Mouse (Mus musculus): Measurements from ENCODE around the gene Gm42906.

Gm42906 gene

DNA sequence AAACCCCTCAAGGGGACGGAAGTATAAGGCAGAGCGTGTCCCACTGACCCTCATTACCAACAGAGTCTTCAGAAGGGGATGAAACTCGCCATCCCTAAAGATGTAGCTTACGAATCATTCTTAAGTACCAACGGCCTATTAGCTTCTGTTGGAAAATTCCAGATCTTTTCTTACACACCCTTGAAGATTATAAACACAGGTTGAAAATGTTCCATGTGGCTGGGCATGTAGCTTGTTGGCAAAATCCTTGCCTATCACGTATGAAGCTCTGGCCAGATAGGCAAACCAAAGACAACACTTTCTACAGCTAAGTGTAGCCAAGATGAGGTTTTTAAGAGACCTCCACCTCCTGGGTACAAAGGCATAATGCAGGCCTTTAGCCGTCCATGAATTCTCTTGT lies 319.0 kb downstream of the Gm42906 start:
- DNase-seq (ENCODE audit: low spot score in 2 of 2): no peak

DNA sequence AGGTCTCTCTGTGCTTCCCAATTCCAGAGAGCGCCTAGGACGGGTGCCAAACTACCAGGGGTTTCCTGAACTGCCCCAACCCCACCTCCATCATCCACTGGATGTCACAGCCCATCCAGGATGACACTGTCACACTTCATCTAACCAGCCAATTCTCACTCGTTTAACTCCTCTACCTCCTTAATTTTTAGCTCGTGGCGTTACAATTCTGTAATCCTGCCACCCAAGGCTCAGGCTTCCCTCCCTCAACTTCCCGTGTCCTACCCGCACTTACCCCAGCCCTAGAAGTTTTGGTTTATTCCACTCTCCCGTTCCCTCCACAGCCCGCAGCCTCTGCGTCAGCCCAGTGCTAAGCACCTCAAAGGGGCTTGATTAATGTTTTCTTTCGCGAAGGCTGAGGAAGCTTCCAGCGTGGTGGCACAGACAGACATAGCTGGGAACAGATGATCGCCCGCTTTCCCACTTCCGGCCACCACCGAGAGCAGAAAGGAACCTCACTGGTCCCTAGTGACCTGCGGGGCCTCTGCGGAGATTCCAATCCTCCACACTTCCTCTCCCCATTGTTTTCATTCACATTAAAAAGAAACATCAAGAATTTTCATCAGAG lies 319.6 kb downstream of the Gm42906 start:
- DNase-seq (ENCODE audit: low spot score in 2 of 2): no peak

DNA sequence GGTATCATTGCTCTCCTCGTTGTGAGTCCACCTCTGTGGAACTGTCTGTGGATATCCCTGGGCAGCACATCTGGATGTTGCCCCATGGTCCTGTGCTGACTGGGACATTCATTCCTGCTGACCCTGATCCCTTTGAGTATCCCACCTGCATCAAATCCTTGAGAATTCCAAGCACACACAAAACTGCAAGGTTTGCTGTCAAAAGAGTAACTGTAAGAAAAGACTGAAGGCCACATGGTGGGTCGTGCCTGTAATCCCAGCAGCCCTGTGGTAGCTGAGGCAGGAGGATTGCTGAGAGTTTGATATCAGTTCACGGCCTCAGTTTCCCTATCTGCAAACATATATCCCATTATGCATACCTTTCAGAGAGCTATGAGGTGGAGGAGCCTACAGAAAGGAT lies 321.1 kb downstream of the Gm42906 start:
- DNase-seq (ENCODE audit: low spot score in 2 of 2): no peak

DNA sequence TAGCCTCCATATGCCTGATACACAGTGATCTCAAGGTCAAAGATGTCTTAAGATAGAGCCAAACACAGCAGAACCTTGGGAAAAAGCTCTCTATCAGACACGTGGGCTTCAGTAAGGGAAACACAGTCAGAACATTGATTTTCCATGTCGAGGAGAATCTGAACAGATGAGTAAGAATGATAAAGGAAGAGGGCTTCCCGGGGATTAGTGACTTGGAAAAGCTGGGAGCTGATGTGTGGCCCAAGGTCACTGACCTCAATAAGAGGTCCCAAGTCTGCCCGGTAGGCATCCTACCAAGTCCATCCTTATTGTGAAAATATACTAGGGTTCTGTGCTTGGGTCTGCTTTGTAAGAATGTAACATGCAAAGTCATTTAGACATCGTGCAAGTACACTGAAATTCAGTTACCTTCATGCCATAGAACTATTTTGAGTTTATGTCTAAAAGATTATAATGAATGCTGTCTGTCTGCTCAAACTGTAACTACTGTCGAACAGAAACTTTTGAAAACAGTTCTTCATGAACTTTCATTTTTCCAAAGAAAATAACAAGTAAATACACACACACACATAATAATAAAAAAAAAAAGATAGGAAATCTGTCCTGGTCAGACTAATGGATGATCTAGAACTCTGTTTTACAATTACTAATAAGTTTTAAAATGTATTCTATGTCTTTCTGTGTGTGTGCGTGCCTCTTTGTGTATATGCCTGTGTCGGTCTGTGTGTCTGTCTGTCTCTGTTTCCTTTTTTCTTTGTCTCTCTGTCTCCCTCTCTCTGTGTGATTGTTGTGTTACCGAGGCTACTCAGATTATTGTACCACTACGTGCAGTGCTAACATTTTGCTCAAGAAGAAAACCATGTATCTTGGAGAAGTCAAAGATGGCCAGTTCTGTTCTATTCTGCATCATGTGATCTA lies 322.6 kb downstream of the Gm42906 start:
- no peak for DNase-seq (ENCODE audit: low spot score in 2 of 2)

DNA sequence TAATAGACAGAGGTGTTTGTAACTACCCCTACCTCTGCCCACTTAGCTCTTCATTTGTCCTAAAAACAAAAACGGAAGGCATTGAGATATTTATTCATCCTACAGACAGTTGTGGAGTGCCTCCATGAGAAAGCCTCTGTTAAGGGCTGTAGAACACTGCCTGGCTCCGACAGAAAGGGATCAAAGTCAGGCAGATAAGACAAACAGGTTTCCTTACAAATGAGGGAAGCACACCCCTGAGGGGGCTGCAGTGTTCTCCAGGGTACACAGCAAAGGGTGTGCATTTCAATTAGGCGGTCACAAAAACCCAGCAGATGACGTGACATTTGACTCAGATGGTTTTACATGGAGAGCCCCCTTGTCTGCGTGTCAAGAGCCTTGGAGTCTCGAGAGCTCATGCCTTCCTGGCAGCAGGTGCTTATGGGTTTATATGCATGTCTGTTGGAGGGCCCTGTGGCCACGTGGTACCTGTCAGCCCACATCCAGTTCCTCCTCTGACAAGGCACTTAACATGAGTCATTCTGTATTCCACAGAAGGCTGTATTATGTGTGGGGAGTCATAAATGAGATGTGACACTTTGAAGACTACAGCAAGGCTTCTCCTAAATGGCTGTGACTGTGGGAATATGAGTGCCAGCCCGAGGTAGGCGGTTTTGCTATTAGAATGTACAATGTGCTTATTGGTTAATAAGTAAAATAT lies 323.5 kb downstream of the Gm42906 start:
- no peak for DNase-seq (ENCODE audit: low spot score in 2 of 2)

DNA sequence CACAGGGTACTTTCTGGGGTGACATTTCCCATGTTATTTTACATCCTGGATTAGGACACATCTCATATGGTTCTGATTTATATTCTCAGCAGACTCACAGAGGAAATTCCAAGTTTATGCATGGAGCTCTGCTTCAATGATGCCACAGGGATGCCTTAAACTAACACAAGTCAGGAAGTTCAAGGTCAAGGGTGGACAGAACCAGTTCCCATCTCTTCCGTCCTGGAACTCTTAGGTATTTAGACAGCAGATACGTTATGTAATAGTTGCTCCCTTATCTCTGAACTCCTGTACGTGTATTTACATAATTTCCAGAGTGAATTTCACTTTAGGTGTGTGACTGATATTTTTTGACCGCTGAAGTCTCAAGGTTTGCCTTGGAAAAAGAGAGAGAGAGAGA lies 324.7 kb downstream of the Gm42906 start:
- no peak for DNase-seq (ENCODE audit: low spot score in 2 of 2)

DNA sequence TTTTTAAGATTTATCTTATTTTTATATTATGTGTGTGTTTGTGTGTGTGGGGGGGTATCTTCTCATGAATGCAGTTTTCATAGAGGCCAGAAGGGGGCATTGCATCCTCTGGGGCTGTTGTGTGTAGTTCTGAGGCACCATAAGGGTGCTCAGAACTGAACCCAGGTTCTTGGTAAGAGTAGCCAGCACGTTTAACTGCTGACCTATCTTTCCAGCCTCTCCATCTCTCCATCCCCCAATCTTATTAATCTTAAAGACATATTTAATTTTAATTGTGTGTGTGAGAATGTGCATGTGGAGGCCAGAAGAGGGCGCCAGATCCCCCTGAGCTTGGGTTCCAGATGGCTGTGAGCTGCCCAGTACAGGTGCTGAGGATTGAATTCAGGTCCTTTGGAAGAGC lies 325.7 kb downstream of the Gm42906 start:
- DNase-seq (ENCODE audit: low spot score in 2 of 2): no peak

DNA sequence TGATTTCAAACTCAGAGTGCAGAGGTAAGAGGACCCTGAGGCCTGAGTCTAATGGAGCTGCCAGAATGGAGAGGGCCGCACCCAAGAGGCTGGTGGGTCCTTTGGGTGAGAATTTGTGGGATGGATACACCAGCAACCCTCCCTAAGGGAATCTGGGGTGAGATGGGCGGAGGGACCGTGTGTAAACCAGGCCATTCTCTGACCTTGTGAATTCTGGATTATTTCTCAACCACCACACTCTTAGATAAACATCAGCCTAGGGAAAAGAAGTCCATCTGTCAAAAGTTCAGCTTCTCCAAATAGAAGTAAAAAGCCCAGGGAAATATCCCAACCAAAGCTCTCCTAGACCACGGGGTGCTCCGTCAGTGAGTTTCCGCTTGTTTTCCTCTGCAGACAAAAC lies 332.0 kb downstream of the Gm42906 start:
- peak in 1 of 2 experiments; percentile 27 for DNase-seq (ENCODE audit: low spot score in 2 of 2)

DNA sequence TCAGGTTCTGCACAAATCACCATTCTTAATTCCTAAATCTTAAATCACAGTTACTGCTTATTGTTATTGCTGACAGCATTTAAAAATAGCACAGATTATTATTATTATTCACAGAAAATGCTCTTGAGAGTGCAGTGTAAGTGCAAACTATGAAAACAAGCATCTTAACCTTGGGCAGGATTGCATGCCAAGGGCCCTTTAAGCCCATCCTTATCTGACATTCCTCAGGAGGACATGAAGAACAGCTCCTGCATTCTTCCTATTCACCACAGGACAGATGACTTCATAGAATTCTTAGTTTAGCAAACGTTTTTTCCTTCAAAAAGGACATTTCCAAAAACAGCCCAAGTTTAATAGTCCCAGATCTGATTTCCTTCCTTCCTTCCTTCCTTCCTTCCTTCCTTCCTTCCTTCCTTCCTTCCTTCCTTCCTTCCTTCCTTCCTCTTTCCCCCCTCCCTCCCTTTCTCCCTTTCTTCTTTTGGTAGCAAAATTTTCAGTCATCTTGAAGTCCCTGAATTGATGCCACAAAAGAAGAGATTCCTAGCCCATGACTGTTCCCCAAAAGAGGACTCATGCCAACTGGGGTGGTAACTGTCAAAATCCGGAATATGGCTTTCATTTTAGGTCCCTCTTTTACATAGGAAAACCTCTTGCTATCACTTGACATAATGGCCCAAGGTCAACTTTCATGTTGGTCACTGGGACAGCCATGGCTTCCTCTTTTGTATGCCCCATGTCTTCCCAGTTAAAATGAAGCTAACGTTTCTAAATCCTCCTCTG lies 334.9 kb downstream of the Gm42906 start:
- no peak for DNase-seq (ENCODE audit: low spot score in 2 of 2)

DNA sequence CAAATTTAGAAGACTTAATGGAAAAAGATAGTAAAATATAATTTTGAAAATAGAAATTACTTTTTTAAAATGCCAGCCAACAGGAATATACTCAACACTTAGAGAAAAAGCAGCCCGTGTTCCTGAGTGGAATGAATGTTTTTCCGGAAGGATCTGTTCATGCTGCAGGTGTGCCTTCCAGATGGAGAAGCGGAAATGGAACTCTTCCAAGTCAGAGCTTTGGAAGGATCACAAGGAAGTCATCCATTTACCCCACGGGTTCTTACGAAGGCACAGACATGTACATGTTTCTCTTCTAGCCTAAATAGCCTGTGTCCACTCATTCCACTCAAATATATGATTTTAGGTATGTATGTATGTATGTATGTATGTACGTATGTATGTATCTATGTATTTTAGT lies 337.0 kb downstream of the Gm42906 start:
- DNase-seq (ENCODE audit: low spot score in 2 of 2): no peak

DNA sequence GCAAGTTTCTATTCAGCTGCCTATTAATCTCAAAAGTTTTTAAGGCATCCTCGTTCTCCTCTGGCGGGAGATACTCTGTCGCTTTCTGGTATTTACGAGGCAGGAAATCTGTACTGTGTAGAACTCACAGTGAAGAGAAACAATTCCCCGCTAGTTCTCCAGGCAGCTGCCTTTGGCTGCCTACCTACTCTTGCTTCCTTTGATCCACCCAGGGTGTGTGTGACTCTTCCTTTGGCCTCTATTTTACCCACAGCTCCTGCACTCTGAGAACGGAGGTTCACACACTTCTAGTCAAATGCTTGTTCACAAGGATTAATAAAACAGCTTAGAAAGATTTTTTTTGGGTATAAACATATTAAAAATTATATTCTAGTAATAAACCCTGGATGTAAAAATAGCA lies 338.8 kb downstream of the Gm42906 start:
- peak in 1 of 2 experiments; percentile 29 for DNase-seq (ENCODE audit: low spot score in 2 of 2)

DNA sequence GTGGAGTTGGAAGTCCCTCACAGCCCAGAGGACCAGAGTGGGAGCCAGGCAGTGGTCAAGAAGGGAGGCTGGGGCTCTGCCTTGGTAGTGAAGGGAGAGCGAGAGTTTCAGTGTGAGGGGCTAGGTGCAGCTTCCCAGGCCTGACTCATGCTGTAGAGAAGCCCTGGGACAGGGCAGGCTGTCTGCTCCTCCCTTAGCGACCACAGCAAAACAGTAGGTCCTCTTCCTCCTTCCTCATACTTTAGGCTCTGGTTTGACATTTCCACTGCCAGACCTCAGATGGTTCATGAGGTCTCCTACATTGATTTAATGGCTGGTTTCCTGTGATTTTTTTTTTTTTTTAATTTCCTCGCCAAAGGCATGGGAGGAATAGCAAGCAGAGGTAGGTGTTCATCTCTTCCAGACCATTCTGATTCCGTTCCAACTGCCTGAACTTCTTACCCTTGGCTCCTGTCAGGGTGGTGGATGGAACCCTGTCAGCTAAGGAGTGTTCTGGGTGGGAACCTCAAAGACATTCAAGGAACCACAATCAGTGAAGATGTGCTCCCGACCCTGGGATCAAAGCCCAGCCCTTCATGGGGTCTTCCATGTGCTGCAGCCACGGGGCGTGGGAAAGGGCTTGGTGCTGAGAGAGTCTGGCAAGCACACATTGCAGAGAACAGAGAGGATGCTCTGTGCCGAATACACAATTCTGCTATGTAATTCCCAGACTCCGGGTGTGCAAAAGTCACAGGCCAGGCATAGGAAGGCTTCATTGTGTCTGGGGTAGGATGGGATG lies 341.3 kb downstream of the Gm42906 start:
- DNase-seq (ENCODE audit: low spot score in 2 of 2): peak in 1 of 2 experiments; percentile 55

DNA sequence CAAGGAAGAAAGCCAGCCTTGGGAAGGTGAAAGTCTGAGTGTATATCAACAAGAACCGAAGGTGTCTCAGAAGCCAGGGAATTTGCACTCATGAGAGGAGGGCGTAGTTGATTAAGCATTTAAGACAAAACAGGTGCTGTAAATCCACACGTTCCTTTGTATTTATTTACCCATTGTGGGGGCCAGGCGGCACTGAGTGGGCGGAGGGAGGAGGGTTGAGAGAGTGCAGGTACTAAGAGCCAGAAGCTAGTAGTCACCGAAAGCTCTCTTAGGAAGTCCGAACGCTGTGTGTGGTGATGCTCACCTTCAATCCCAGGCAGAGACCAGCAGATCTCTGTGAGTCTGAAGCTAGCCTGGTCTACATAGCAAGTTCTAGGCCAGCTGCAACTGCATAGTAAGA lies 342.2 kb downstream of the Gm42906 start:
- no peak for DNase-seq (ENCODE audit: low spot score in 2 of 2)

DNA sequence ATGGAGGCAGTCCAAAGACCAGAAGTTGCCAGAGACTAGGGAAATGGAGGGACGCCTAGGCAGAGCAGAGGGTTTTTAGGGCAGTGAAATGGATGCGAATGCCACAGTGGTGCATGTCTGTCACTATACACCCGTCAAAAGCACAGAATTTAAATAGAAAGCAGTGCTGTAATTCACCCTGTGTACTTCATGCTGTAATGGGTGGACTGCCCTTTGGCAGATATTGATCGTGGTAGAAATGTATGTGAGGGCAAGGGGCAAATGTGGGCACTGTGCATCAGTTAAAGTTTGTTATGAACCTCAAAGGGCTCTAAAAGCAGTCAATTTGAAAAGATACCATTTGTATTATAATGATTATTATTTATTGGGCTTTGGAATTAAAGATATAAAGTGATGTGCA lies 347.7 kb downstream of the Gm42906 start:
- no peak for DNase-seq (ENCODE audit: low spot score in 2 of 2)

DNA sequence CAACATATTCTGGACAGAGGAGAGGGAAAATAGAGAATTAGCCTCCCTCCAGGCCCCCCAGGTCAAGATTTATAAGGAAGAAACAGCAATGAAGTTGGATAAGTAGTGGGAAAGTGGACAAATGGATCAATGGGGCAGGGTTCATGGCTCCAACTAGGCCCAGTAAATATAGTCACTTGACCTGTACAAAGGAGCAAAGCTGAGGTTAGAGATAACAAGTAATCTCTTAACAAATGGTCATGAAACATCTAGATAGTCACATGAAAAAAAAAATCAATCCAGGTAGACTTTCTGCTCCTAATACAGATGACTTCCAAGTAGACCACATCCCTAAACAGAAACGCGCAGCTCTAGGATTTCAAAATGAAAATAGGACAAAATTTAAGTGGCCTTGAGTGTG lies 350.0 kb downstream of the Gm42906 start:
- DNase-seq (ENCODE audit: low spot score in 2 of 2): no peak

DNA sequence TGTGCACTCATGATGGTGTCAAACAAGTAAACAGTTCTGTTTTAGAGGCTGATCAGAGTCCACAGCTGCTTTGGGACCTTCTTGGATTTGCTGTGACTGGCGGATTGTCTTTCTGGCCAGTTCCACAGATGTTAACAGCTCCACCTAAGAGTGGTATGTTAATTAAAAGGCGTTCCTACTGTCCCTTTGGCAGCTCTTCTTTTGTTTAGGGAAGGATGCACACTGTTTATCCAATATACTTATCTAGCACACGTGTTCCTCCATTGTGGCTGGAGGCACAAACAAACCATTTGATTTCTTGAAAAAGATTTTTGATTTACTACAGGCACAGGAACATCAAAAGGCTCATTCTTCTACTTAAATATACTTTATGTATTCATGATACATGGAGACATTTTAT lies 351.0 kb downstream of the Gm42906 start:
- no peak for DNase-seq (ENCODE audit: low spot score in 2 of 2)

DNA sequence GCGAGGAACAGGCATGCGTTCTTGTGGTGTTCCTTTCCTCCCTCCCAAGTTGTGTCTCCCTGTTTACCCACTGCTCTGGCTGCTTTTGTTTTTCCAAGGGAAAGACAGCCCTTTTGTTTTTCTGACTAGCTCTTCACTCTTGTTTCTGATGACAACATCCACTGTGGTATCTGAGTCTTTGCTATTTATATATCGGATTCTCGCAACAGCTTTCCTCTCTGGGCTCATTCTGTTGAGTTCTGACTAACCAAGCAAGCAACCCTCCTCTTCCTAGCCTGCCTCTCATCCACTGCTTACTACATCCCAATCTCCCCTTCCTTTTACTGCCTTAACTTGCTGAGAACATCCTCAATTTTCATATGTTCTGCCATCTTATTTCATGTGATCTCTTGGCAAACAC lies 353.7 kb downstream of the Gm42906 start:
- DNase-seq (ENCODE audit: low spot score in 2 of 2): no peak

DNA sequence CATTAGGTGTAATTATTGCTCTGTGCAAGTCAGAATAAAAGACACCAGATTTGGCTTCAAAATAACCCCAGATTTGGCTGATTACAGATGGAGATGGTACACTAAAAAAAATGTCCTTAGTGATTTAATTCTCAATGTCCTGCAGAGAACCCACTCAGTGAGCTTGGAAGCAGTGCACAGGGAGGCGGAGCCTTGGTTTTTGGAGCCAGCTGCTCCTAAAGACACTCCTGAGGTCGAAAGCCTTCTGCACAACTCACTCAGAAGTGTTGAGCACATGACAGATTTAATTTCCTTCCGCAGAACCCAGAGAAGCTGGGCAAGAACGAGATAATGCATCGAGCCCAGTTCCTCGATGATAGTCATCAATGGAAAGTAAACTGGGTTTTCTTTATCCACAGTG lies 356.5 kb downstream of the Gm42906 start:
- no peak for DNase-seq (ENCODE audit: low spot score in 2 of 2)

DNA sequence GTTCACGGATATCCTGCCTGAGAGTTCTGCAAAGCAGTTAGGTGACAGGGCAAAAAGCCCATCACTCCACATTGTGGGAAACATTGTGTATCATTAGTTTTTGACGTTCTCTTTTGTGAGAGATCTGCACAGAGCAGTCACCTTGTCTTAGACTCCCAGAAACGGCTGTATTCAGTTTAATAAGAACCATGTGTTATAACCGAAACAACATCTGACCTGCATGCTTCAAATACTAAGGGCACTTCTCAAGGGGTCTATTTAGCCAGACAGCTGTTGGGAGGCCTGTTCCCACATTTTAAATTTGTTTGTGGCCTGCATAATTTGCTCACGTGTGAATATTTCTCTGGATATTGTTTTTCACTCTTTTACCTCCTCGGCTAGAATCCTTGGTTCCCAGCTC lies 357.1 kb downstream of the Gm42906 start:
- no peak for DNase-seq (ENCODE audit: low spot score in 2 of 2)

DNA sequence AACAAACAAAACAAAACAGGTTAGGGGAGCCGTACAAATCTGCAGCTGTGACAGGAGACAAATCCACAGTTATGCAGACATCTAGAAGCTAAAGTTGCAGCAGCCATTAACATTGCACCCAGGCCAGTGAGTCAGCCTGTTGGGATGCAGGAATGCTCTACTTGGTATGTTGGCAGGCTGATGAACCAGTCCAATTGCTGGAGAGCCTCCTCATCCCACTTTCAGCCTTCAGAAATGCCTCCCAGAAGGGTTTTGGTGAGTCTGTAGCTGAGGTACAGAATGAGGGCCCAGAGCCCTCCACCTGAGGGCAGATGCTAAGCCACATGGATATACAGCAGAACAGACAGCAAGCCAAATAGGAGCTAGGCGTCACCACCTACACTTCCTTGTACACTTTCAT lies 358.4 kb downstream of the Gm42906 start:
- no peak for DNase-seq (ENCODE audit: low spot score in 2 of 2)

DNA sequence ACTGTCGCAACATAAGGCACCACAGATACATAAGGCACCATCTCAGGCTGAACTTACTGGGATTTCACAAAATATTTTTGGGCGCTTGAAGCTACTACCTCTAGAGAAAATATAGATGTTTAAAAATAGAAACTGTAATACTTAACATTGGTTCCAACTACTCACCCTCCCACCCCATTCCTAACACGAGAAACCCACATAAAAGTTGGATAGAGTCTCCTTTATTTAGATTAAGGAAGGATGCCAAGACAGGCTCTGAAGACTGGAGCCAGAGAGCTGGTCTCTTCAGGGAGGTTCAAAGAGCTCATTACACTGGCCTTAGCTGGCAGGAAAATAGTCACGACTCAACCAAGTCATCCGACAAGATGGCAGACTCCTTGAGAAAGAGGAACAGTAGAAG lies 361.9 kb downstream of the Gm42906 start:
- no peak for DNase-seq (ENCODE audit: low spot score in 2 of 2)
